Mouse (Mus musculus) heart, adult 2 months (tissue): Measurements from ENCODE around the gene 2010109A12Rik. TPM values are rescaled to one million over a fixed set of nuclear protein-coding genes. Genes with fewer than 3 reads are reported as not detected.

ENCODE experiments used
- DNase-seq, 2 experiments: peaks; one replicate each; pipeline ENCODE4 v3.0.0; 2021
- H3K27ac ChIP-seq: fragments of 200-600 bp; 2 replicates; pipeline ENCODE4 v1.8.1; 2022
- H3K27me3 ChIP-seq: fragments of 200-500 bp; 2 replicates; pipeline ENCODE4 v1.6.1; 2012; ENCODE audit warnings: mild to moderate bottlenecking, low read length, inconsistent platforms, mixed read lengths; ENCODE audit not compliant: control insufficient read depth, insufficient read depth
- H3K36me3 ChIP-seq: fragments of 200-500 bp; 2 replicates; pipeline ENCODE4 v1.6.1; 2012; ENCODE audit warnings: low read length, inconsistent platforms; ENCODE audit not compliant: control insufficient read depth, insufficient read depth
- H3K4me1 ChIP-seq: fragments of 200-500 bp; 2 replicates; pipeline ENCODE4 v1.6.1; 2011; ENCODE audit warnings: low read length; ENCODE audit not compliant: control insufficient read depth, insufficient read depth
- H3K4me3 ChIP-seq: fragments of 200-600 bp; 2 replicates; pipeline ENCODE4 v1.8.1; 2022
- H3K79me2 ChIP-seq: fragments of 200-500 bp; replicated peaks from 2 replicates; pipeline ENCODE4 v1.6.1; 2012; ENCODE audit warnings: mild to moderate bottlenecking, inconsistent platforms, low read length, moderate library complexity, mixed read lengths; ENCODE audit not compliant: control insufficient read depth, insufficient read depth
- H3K9ac ChIP-seq: fragments of 200-500 bp; 2 replicates; pipeline ENCODE4 v1.6.1; 2012; ENCODE audit warnings: low read depth, mild to moderate bottlenecking, control low read depth, inconsistent platforms, low read length, mixed read lengths
- CTCF ChIP-seq: fragments of 200-600 bp; IDR thresholded peaks from 2 replicates; pipeline ENCODE4 v1.8.1; 2022; ENCODE audit warnings: antibody characterized with exemption, mild to moderate bottlenecking, moderate library complexity
- EP300 ChIP-seq: fragments of 200-500 bp; IDR thresholded peaks from 2 replicates; pipeline ENCODE4 v1.6.1; 2011; ENCODE audit warnings: low read depth, low read length, control low read depth; ENCODE audit not compliant: insufficient read depth
- POLR2A ChIP-seq: fragments of 200-500 bp; IDR thresholded peaks from 2 replicates; pipeline ENCODE4 v1.6.1; 2011; ENCODE audit warnings: mild to moderate bottlenecking, low read depth, low read length, control low read depth; ENCODE audit not compliant: insufficient read depth
- WGBS: fragments of 180-500 bp; shearing (Covaris S2); methylation state at CpG from one replicate; pipeline ENCODE4 v1.1.7; 2018; 5-methylcytosine and 5-hydroxymethylcytosine counted together
- intact Hi-C: fragments of 180-260 bp; cut with DNase I; formaldehyde crosslinking; loops from one replicate; pipeline ENCODE4 v1.15.1; 2025
- polyA plus RNA-seq: library from polyadenylated mRNA; depleted of rRNA; stranded (reverse); fragments of >200 nt; gene quantifications from 2 replicates; pipeline ENCODE4 v1.2.3, GENCODE M21; 2012
- total RNA-seq, 2 experiments: library from RNA; stranded (reverse); gene quantifications; 2 replicates each; pipeline ENCODE4 v1.2.3; 2021

Gene 2010109A12Rik
- total and polyA plus RNA-seq, 3 experiments: 0.57 to 0.59 TPM; not detected in 1

- H3K4me1 ChIP-seq: no peaks in the 10 kb centered on the region
- no peaks in the 10 kb centered on the region for H3K79me2 ChIP-seq
- TF ChIP-seq POLR2A (no peak), CTCF (no peak), EP300 (no peak)
- no peak overlapping the region for H3K4me3 ChIP-seq
- intact Hi-C loops: no loop called here
- no peak for DNase-seq
- no peaks in the 10 kb centered on the region for H3K36me3 ChIP-seq
- H3K27me3 ChIP-seq: no peaks in the 10 kb centered on the region
- WGBS: 66% methylated on average over 4 of the region's 4 CpGs
- no peak overlapping the region for H3K9ac ChIP-seq
- no peak overlapping the region for H3K27ac ChIP-seq
Measured at GRCm38 (mm10) chr5:93234130-93234529, 27.8 kb downstream of the 2010109A12Rik start.

GRCm38 (mm10) chr5:93234605-93235004 lies 28.3 kb downstream of the 2010109A12Rik start:
- 76% methylated on average over 2 of the region's 2 CpGs for WGBS

GRCm38 (mm10) chr5:93235888-93236287 lies 29.6 kb downstream of the 2010109A12Rik start:
- H3K4me1 ChIP-seq: no peaks in the 10 kb centered on the region; the same call in 1 of the 2 replicates
- WGBS: 93% methylated on average over 3 of the region's 3 CpGs
- no peak for DNase-seq
- intact Hi-C loops: no loop called here
- no peak for TF ChIP-seq POLR2A
- no peak for TF ChIP-seq EP300
- no peak for TF ChIP-seq CTCF
- H3K9ac ChIP-seq: no peak overlapping the region
- H3K27me3 ChIP-seq: no peaks in the 10 kb centered on the region
- H3K36me3 ChIP-seq: no peaks in the 10 kb centered on the region
- H3K27ac ChIP-seq: no peak overlapping the region
- H3K79me2 ChIP-seq: no peaks in the 10 kb centered on the region
- H3K4me3 ChIP-seq: no peak overlapping the region

More at GRCm38 (mm10) chr5:93234605-93235004, 28.3 kb downstream of the 2010109A12Rik start:
- no peak for DNase-seq
- Histone ChIP-seq H3K27ac (no peak overlapping the region), H3K9ac (no peak overlapping the region), H3K27me3 (no peaks in the 10 kb centered on the region), H3K79me2 (no peaks in the 10 kb centered on the region), H3K4me1 (no peaks in the 10 kb centered on the region), H3K36me3 (no peaks in the 10 kb centered on the region), H3K4me3 (no peak overlapping the region)
- intact Hi-C loops: no loop called here
- no peak for TF ChIP-seq CTCF
- no peak for TF ChIP-seq EP300
- no peak for TF ChIP-seq POLR2A

GRCm38 (mm10) chr5:93236541-93236940 lies 30.2 kb downstream of the 2010109A12Rik start:
- DNase-seq: no peak
- Histone ChIP-seq H3K36me3 (no peaks in the 10 kb centered on the region), H3K4me1 (no peaks in the 10 kb centered on the region; the same call in 1 of the 2 replicates), H3K79me2 (no peaks in the 10 kb centered on the region), H3K9ac (no peak overlapping the region), H3K4me3 (no peak overlapping the region), H3K27me3 (no peaks in the 10 kb centered on the region), H3K27ac (no peak overlapping the region)
- intact Hi-C loops: no loop called here
- no peak for TF ChIP-seq CTCF
- 75% methylated on average over 4 of the region's 4 CpGs for WGBS

GRCm38 (mm10) chr5:93239590-93240544 lies 33.5 kb downstream of the 2010109A12Rik start:
- H3K27ac ChIP-seq: no peak overlapping the region
- H3K4me1 ChIP-seq: no peaks in the 10 kb centered on the region; the same call in 1 of the 2 replicates

GRCm38 (mm10) chr5:93245280-93245679 lies 39.0 kb downstream of the 2010109A12Rik start:
- no peaks in the 10 kb centered on the region for H3K4me1 ChIP-seq
- no peak for DNase-seq
- WGBS: 87% methylated on average over 2 of the region's 2 CpGs
- H3K79me2 ChIP-seq: no peaks in the 10 kb centered on the region
- intact Hi-C loops: no loop called here
- H3K4me3 ChIP-seq: no peak overlapping the region
- no peaks in the 10 kb centered on the region for H3K36me3 ChIP-seq
- no peaks in the 10 kb centered on the region for H3K27me3 ChIP-seq
- TF ChIP-seq CTCF (no peak), EP300 (no peak), POLR2A (no peak)
- no peak overlapping the region for H3K27ac ChIP-seq
- H3K9ac ChIP-seq: no peak overlapping the region

More at GRCm38 (mm10) chr5:93239590-93240544, 33.5 kb downstream of the 2010109A12Rik start:
- Histone ChIP-seq H3K4me3 (no peak overlapping the region), H3K9ac (no peak overlapping the region), H3K36me3 (no peaks in the 10 kb centered on the region), H3K27me3 (no peaks in the 10 kb centered on the region), H3K79me2 (no peaks in the 10 kb centered on the region)
- no peak for DNase-seq
- 57% methylated on average over 8 of the region's 8 CpGs for WGBS
- TF ChIP-seq POLR2A (no peak), EP300 (no peak), CTCF (no peak)
- intact Hi-C loops: no loop called here
